Mouse (Mus musculus): ENCODE results near the gene Ier2. TPM values are rescaled to one million over a fixed set of nuclear protein-coding genes. Genes with fewer than 3 reads are reported as not detected.

Ier2 gene
- polyA plus RNA-seq, 1 experiment from 2014 or later: 97.0 TPM

DNA sequence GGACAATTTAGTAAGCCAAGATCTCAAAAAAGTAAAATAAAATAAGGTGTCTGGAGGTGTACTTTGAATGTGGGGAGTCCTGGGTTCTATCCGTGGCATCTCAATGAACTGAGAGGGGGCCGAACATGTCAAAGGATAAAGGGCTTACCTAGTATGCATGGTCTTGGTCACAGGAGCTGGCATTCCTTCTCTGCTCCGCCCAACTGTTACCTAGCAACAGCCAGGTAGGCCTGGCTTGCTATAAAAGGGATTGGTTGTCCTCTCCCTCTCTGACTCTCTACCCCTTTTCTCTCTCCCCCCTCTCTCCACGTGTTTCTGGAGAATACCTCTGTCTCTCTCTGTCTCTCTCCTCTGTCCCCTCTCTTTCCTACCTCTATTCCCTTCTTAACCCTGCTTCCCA, 5.0 kb downstream of the Ier2 start:
- no peaks in the 10 kb centered on the region for H3K36me3 ChIP-seq
- peak overlapping the region; percentile 98 for H3K27ac ChIP-seq
- WGBS: 38% methylated on average over 4 of the region's 4 CpGs
- no peaks in the 10 kb centered on the region for H3K27me3 ChIP-seq
- peaks cover 55% of the 10 kb centered on the region for H3K4me1 ChIP-seq
- H3K4me2 ChIP-seq (replicated peaks): 0 out of 2 replicates have a peak overlapping the region, but pooled peaks have one; percentile 5
- no peak overlapping the region for H3K4me3 ChIP-seq
- H3K9me3 ChIP-seq: no peaks in the 10 kb centered on the region
- no peak for ATAC-seq (ENCODE audit: insufficient number of reproducible peaks, insufficient read depth, low FRiP score, low TSS enrichment)
- H3K9ac ChIP-seq: no peak overlapping the region

DNA sequence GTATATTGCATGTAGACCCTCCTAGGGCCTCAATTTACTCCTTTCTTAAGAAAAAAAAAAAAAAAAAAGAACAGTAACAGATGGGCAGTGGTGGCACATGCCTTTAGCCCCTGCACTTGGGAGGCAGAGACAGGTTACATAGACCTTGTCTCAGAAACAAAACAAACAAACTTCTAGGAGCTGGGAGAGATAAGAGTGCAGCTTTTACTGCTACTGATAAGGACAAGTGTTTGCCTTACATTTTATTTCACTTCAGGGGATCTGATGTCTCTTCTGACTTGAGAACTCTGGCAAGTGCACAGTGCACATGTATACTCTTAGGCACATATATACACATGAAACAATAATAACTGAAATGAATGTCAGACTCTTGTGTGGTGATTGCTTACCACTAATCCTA, 5.4 kb downstream of the Ier2 start:
- H3K27ac ChIP-seq: peak overlapping the region; percentile 98
- no peak for ATAC-seq (ENCODE audit: insufficient number of reproducible peaks, insufficient read depth, low FRiP score, low TSS enrichment)
- no peak overlapping the region for H3K9ac ChIP-seq
- no peaks in the 10 kb centered on the region for H3K27me3 ChIP-seq
- H3K4me1 ChIP-seq: peaks cover 55% of the 10 kb centered on the region
- no peaks in the 10 kb centered on the region for H3K36me3 ChIP-seq
- H3K4me3 ChIP-seq: peak overlapping the region; percentile 35; the same call in 1 of the 2 replicates
- peak overlapping the region; percentile 63 for H3K4me2 ChIP-seq (replicated peaks)
- H3K9me3 ChIP-seq: no peaks in the 10 kb centered on the region

DNA sequence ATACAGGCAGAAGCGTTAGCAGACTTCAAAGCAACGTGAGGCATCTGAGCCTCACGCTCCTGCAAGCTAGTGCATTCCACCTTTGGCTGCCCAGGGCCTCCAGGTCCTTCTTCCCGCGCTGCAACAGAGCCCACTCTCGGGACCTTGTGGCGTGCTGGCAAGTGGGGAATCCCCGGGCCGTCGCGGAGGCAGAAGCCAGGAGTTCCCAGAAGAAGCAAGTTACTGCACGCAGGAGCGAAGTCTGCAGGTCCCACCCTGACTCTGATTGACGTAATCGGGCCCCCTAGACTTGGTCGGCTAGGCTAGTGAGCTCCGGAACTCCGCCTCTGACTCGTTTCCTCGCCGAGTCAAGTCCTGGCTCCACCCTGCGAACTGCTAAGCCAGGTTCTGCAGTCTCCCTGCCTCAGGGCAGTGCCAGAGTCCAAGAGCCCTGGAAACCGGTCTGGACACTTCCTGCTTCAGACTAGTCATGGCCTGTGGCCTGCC, 6.0 kb downstream of the Ier2 start:
- under 1% methylated on average over 23 of the region's 23 CpGs for WGBS
- Histone ChIP-seq H3K9ac (peak overlapping the region; percentile 58), H3K36me3 (no peaks in the 10 kb centered on the region), H3K9me3 (no peaks in the 10 kb centered on the region), H3K27ac (peak overlapping the region; percentile 98), H3K4me1 (peaks cover 55% of the 10 kb centered on the region), H3K27me3 (no peaks in the 10 kb centered on the region), H3K4me2 (replicated peaks) (peak overlapping the region; percentile 63), H3K4me3 (peak overlapping the region; percentile 35)
- peak; percentile 30; the same call in 1 of the 2 replicates for ATAC-seq (ENCODE audit: insufficient number of reproducible peaks, insufficient read depth, low FRiP score, low TSS enrichment)

DNA sequence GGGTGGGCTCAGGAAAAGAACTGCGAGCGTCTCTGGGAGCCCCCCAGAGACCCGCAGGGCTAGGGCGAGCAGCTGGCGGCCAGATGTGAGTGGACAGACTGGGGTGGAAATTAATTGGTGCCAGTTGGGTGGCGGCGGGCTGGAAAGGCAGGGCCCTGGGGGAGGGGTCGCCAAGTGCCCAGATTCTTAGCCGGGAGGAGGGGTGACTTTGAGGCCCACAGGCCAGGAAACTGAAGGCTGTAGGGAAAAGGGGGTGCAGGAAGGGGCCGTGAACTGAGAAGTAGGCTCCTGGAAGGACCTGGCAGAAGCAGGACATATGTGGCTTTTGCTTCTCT, 6.5 kb downstream of the Ier2 start:
- Histone ChIP-seq H3K4me2 (replicated peaks) (peak overlapping the region; percentile 63), H3K9me3 (no peaks in the 10 kb centered on the region), H3K4me3 (peak overlapping the region; percentile 35), H3K27me3 (no peaks in the 10 kb centered on the region), H3K36me3 (no peaks in the 10 kb centered on the region), H3K27ac (peak overlapping the region; percentile 98), H3K4me1 (peaks cover 55% of the 10 kb centered on the region), H3K9ac (peak overlapping the region; percentile 58)
- peak; percentile 23; the same call in 1 of the 2 replicates for ATAC-seq (ENCODE audit: insufficient number of reproducible peaks, insufficient read depth, low FRiP score, low TSS enrichment)
- under 1% methylated on average over 10 of the region's 10 CpGs for WGBS

DNA sequence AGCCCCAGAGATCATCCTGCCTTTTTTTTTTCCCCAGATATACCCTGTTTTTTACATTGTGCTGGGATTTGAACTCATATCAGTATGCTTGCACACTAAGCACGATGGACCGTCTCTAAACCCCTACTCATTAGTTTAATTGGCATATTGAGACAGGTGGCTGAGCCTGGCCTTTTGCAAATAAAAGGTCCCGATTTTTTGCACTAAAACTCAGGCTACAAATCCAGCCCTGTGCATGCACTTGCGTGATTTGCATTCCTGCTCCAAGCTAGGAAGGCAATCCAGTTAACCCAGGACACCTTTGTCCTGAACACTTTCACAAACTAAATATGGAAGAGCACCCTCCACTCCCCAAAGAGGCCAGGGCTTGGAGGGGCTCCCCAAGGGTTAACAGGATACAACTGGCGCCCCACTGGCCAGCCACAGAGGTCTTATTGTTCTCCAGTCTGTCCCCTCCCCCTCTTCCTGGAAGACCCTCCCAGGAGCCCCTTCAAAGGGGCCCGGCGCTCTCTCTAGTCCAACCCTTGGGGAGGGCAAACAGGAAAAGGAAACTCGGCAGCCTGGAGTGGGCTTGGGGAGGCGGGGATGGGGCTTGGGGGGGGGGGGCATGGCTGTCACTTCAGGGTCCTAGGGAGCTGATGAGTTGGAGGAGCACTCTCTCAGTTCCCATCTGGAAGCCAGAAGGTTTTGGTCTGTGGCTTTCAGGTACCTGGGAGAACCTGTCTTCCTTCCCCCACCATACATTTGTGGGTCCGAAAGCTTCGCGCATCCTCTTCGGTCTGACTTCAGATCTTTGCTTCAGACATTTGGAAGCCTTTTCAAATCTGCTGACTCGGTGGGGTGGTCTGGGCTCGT, 7.1 kb downstream of the Ier2 start:
- Histone ChIP-seq H3K27me3 (no peaks in the 10 kb centered on the region), H3K9me3 (no peaks in the 10 kb centered on the region), H3K4me2 (replicated peaks) (peak overlapping the region; percentile 63), H3K9ac (peak overlapping the region; percentile 58), H3K4me1 (peaks cover 50% of the 10 kb centered on the region), H3K36me3 (no peaks in the 10 kb centered on the region), H3K27ac (peak overlapping the region; percentile 98), H3K4me3 (peak overlapping the region; percentile 35)
- WGBS: under 1% methylated on average over 14 of the region's 15 CpGs
- ATAC-seq (ENCODE audit: insufficient number of reproducible peaks, insufficient read depth, low FRiP score, low TSS enrichment): peak; percentile 68; the same call in 1 of the 2 replicates

DNA sequence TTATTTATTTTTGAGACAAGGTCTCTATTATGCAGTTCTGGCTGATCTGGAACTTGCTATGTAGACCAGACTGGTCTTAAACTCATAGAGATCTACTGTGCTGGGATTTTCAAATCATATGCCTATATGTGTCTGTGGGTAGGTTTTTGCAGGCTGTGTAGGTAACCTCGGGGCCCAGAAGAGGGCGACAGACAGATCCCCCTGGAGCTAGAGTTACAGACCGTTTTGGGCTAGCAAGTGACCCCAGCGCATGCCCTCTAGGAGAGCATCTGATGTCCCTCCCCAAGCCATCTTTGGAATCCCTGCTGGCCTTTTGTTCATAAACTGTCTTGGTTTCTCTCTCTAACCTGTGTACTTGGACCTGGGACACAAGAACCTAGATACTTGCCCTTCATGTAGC, 8.1 kb downstream of the Ier2 start:
- Histone ChIP-seq H3K27ac (peak overlapping the region; percentile 98), H3K4me3 (no peak overlapping the region), H3K4me2 (replicated peaks) (no peak overlapping the region), H3K4me1 (peaks cover 45% of the 10 kb centered on the region), H3K9ac (no peak overlapping the region), H3K9me3 (no peaks in the 10 kb centered on the region), H3K27me3 (no peaks in the 10 kb centered on the region), H3K36me3 (no peaks in the 10 kb centered on the region)
- ATAC-seq (ENCODE audit: insufficient number of reproducible peaks, insufficient read depth, low FRiP score, low TSS enrichment): no peak
- 22% methylated on average over 4 of the region's 4 CpGs for WGBS

DNA sequence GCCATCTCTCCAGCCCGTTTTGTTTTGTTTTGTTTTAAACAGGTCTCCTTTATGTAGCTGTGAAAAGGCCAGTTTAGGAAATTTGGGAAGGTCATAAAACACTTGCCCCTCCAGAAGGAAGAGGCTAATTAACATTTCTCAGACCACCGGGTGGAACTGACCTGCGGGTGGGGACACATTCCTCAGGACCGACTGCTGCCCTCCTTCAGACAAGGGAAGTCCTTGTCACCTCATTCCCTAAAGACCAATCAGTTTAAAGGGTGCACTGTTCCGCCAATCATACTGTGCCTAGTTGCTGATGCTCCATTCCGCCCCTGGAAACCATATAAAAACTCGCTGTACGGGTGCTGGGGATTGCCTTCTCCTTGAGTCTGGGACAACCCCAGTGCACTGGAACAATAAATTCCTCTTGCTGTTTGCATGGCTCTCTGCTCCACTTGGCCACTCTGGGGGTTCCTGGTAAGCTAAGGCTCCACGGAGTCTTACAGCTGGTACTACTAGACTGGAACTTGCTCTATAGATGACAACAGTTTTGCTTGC, 9.5 kb downstream of the Ier2 start:
- no peak overlapping the region for H3K4me3 ChIP-seq
- no peak overlapping the region for H3K4me2 ChIP-seq (replicated peaks)
- H3K4me1 ChIP-seq: peaks cover 40% of the 10 kb centered on the region
- ATAC-seq (ENCODE audit: insufficient number of reproducible peaks, insufficient read depth, low FRiP score, low TSS enrichment): no peak
- H3K36me3 ChIP-seq: no peaks in the 10 kb centered on the region
- no peak overlapping the region for H3K9ac ChIP-seq
- H3K9me3 ChIP-seq: no peaks in the 10 kb centered on the region
- H3K27ac ChIP-seq: peak overlapping the region; percentile 24
- 52% methylated on average over 9 of the region's 9 CpGs for WGBS
- no peaks in the 10 kb centered on the region for H3K27me3 ChIP-seq

DNA sequence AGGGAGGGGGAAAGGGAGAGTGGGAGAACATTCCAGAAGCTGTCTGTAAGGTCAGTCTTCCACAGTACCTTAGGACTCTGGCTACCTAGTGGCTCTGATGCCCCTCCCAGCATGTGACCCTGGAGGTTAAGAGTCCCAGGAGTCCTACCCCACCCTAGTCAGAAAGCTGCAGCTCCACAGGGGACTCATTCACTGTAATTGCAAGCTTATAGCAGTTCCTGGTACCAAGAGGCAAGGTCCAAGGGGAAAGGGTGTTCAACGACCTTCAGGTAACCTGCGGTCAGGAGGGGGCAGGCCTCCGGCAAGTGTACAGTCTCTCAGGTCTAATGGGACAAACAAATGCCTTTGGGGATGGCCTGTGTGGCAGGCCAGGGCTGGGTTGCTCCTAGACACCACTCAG, 12.4 kb downstream of the Ier2 start:
- H3K4me2 ChIP-seq (replicated peaks): no peak overlapping the region
- peak overlapping the region; percentile 54; the same call in 1 of the 2 replicates for H3K27ac ChIP-seq
- WGBS: 47% methylated on average over 3 of the region's 3 CpGs
- ATAC-seq (ENCODE audit: insufficient number of reproducible peaks, insufficient read depth, low FRiP score, low TSS enrichment): no peak
- H3K36me3 ChIP-seq: no peaks in the 10 kb centered on the region
- no peaks in the 10 kb centered on the region for H3K27me3 ChIP-seq
- no peak overlapping the region for H3K4me3 ChIP-seq
- H3K4me1 ChIP-seq: peaks cover 20% of the 10 kb centered on the region
- no peak overlapping the region for H3K9ac ChIP-seq
- no peaks in the 10 kb centered on the region for H3K9me3 ChIP-seq

DNA sequence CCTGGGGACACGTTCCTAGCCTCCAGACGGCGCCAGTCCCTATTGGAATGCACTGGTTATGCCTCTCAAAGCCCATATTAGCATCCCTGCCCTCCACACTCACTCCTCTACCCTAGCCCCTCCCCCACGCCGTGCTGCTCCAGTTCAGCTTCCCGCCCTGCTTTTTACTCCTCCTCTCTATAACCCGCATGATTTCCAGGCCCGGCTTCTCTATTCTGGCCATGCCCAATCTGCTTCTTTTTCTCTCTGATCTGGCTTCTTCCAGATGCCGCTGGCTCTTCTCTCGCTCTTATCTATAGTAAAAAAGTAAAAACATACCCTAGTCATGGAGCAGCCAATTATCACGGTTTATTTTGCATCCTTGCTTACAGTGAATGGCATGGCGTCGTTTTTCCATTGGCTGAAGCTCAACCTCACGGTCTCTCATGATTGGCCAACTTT, 15.2 kb downstream of the Ier2 start:
- Histone ChIP-seq H3K9ac (no peak overlapping the region; the same call in 1 of the 2 replicates), H3K27ac (peak overlapping the region; percentile 55), H3K36me3 (no peaks in the 10 kb centered on the region), H3K4me1 (peaks cover 13% of the 10 kb centered on the region; the same call in 1 of the 2 replicates), H3K4me3 (peak overlapping the region; percentile 12), H3K9me3 (no peaks in the 10 kb centered on the region), H3K27me3 (no peaks in the 10 kb centered on the region), H3K4me2 (replicated peaks) (peak overlapping the region; percentile 39)
- ATAC-seq (ENCODE audit: insufficient number of reproducible peaks, insufficient read depth, low FRiP score, low TSS enrichment): 0 out of 2 replicates have a peak, but pooled peaks have one; percentile 66
- WGBS: 3% methylated on average over 14 of the region's 14 CpGs

DNA sequence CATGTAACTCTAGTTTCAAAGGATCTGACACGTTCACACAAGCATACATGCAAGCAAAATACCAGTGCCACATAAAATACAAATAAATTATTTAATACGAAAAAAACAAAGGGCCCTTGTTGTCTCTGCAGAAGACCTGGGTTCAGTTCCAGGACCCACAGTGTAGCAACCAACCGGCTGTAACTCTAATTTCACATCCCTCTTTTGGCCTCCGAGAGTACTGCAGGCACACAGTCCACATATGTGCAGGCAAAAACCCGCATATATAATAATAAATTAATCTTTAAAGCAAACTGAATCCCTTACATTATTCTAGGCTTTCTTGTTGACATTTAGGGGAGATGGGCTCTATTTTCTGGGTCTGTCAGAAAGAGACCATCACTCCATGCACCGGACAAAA, 15.9 kb downstream of the Ier2 start:
- Histone ChIP-seq H3K27ac (peak overlapping the region; percentile 55), H3K4me3 (no peak overlapping the region), H3K36me3 (no peaks in the 10 kb centered on the region), H3K9me3 (no peaks in the 10 kb centered on the region), H3K4me1 (peaks cover 13% of the 10 kb centered on the region; the same call in 1 of the 2 replicates), H3K4me2 (replicated peaks) (peak overlapping the region; percentile 39), H3K27me3 (no peaks in the 10 kb centered on the region), H3K9ac (no peak overlapping the region)
- ATAC-seq (ENCODE audit: insufficient number of reproducible peaks, insufficient read depth, low FRiP score, low TSS enrichment): no peak
- 52% methylated on average over 6 of the region's 6 CpGs for WGBS

DNA sequence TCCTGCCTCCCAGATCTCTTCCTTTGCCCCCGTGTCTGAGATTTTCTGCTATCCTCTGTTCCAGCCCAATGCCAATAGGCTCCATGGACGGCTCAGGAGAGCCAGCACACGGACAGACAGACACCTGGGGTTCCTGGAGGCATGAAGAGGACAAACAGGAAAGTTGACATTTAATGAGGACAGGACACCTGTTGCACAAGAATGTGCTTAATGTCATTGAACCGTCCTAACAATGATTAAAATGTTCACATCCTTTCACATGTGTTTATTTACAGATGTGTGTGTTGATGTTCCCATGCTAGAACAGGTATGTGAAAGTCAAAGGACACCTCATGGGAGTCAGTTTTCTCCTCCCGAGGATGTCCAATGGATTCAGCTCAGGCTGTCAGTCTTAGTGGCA, 19.6 kb downstream of the Ier2 start:
- Histone ChIP-seq H3K36me3 (no peaks in the 10 kb centered on the region), H3K9ac (no peak overlapping the region), H3K4me2 (replicated peaks) (no peak overlapping the region), H3K9me3 (no peaks in the 10 kb centered on the region), H3K4me1 (peaks cover 17% of the 10 kb centered on the region), H3K27me3 (no peaks in the 10 kb centered on the region), H3K4me3 (no peak overlapping the region), H3K27ac (no peak overlapping the region)
- 82% methylated on average over 5 of the region's 5 CpGs for WGBS
- ATAC-seq (ENCODE audit: insufficient number of reproducible peaks, insufficient read depth, low FRiP score, low TSS enrichment): no peak

Measured in embryonic facial prominence, embryonic 12.5 days (tissue).